Mouse (Mus musculus) cerebellum, adult 11 months (tissue): Measurements from ENCODE around the gene Rack1.
A peak's percentile ranks its signal among the peaks of the same experiment; 100 is the strongest.

Source experiments
- DNase-seq: peaks from one replicate; pipeline ENCODE4 v3.0.0; 2022

Gene Rack1

GRCm38 (mm10) chr11:48796290-48796689 lies 3.8 kb upstream of the Rack1 start:
- DNase-seq: no peak

GRCm38 (mm10) chr11:48797287-48797686 lies 2.8 kb upstream of the Rack1 start:
- no peak for DNase-seq

GRCm38 (mm10) chr11:48798308-48798707 lies 1.8 kb upstream of the Rack1 start:
- DNase-seq: no peak

GRCm38 (mm10) chr11:48798984-48799920 lies 880 bp upstream of the Rack1 start:
- DNase-seq: no peak

GRCm38 (mm10) chr11:48801831-48802772 lies 2.0 kb downstream of the Rack1 start:
- DNase-seq: no peak

GRCm38 (mm10) chr11:48803988-48804387 lies 3.9 kb downstream of the Rack1 start:
- DNase-seq: no peak

GRCm38 (mm10) chr11:48804922-48805321 lies 4.8 kb downstream of the Rack1 start:
- no peak for DNase-seq

GRCm38 (mm10) chr11:48806856-48807562 lies 6.9 kb downstream of the Rack1 start:
- no peak for DNase-seq

GRCm38 (mm10) chr11:48807563-48808303 lies 7.6 kb downstream of the Rack1 start:
- no peak for DNase-seq

- no peak for DNase-seq
Observed at GRCm38 (mm10) chr11:48808304-48808646, 8.1 kb downstream of the Rack1 start.

- DNase-seq: no peak
Observed at GRCm38 (mm10) chr11:48808737-48809433, 8.8 kb downstream of the Rack1 start.

GRCm38 (mm10) chr11:48809434-48809830 lies 9.3 kb downstream of the Rack1 start:
- DNase-seq: no peak

GRCm38 (mm10) chr11:48810142-48810541 lies 10.0 kb downstream of the Rack1 start:
- DNase-seq: no peak

- no peak for DNase-seq
Observed at GRCm38 (mm10) chr11:48813782-48814181, 13.7 kb downstream of the Rack1 start.

GRCm38 (mm10) chr11:48815851-48816250 lies 15.7 kb downstream of the Rack1 start:
- peak; percentile 38 for DNase-seq

GRCm38 (mm10) chr11:48816281-48816781 lies 16.2 kb downstream of the Rack1 start:
- DNase-seq: peak; percentile 64

GRCm38 (mm10) chr11:48816800-48817665 lies 16.9 kb downstream of the Rack1 start, which contains the start of gene Trim41:
Gene Trim41 (minus strand): TSS chr11:48817353.
- peak; percentile 99 for DNase-seq

GRCm38 (mm10) chr11:48817794-48818193 lies 17.7 kb downstream of the Rack1 start:
- no peak for DNase-seq

GRCm38 (mm10) chr11:48818346-48818745 lies 18.2 kb downstream of the Rack1 start:
- peak; percentile 82 for DNase-seq
